Mouse (Mus musculus): ENCODE measurements around the gene Serbp1. TPM values are rescaled to one million over a fixed set of nuclear protein-coding genes. Genes with fewer than 3 reads are reported as not detected.

Gene Serbp1
- polyA plus RNA-seq, 1 experiment: 22.0 TPM

GRCm38 (mm10) chr6:67277944-67278343, 40.0 kb downstream of the Serbp1 start:
- no peaks in the 10 kb centered on the region for H3K4me1 ChIP-seq (ENCODE audit: control insufficient read depth, insufficient read depth, insufficient read length, low read length)
- H3K27ac ChIP-seq (ENCODE audit: insufficient read depth, low read depth, low read length): no peak overlapping the region
- H3K27me3 ChIP-seq (ENCODE audit: control insufficient read depth, insufficient read depth, low read length): no peaks in the 10 kb centered on the region
- TF ChIP-seq POLR2A (IDR thresholded peaks at IDR 0.05; ENCODE audit: low read depth, low read length) (no peak), CTCF (IDR thresholded peaks at IDR 0.05; ENCODE audit: extremely low read depth, insufficient read length, insufficient replicate concordance, low read depth, low read length) (no peak)
- H3K4me3 ChIP-seq (ENCODE audit: low read depth, low read length): no peak overlapping the region
- 68% methylated on average over 5 of the region's 5 CpGs for WGBS
- H3K36me3 ChIP-seq (ENCODE audit: control insufficient read depth, insufficient read depth, low read length): peaks cover 41% of the 10 kb centered on the region

GRCm38 (mm10) chr6:67281614-67282197, 43.7 kb downstream of the Serbp1 start:
- H3K4me1 ChIP-seq (ENCODE audit: control insufficient read depth, insufficient read depth, insufficient read length, low read length): no peaks in the 10 kb centered on the region
- H3K27me3 ChIP-seq (ENCODE audit: control insufficient read depth, insufficient read depth, low read length): no peaks in the 10 kb centered on the region
- H3K27ac ChIP-seq (ENCODE audit: insufficient read depth, low read depth, low read length): no peak overlapping the region
- no peak overlapping the region for H3K4me3 ChIP-seq (ENCODE audit: low read depth, low read length)
- TF ChIP-seq CTCF (IDR thresholded peaks at IDR 0.05; ENCODE audit: extremely low read depth, insufficient read length, insufficient replicate concordance, low read depth, low read length): no peak
- no peak for TF ChIP-seq POLR2A (IDR thresholded peaks at IDR 0.05; ENCODE audit: low read depth, low read length)
- H3K36me3 ChIP-seq (ENCODE audit: control insufficient read depth, insufficient read depth, low read length): peaks cover 42% of the 10 kb centered on the region
- 66% methylated on average over 9 of the region's 9 CpGs for WGBS

- H3K36me3 ChIP-seq (ENCODE audit: control insufficient read depth, insufficient read depth, low read length): peaks cover 37% of the 10 kb centered on the region
- TF ChIP-seq POLR2A (IDR thresholded peaks at IDR 0.05; ENCODE audit: low read depth, low read length): no peak
- no peak for TF ChIP-seq CTCF (IDR thresholded peaks at IDR 0.05; ENCODE audit: extremely low read depth, insufficient read length, insufficient replicate concordance, low read depth, low read length)
- H3K27me3 ChIP-seq (ENCODE audit: control insufficient read depth, insufficient read depth, low read length): no peaks in the 10 kb centered on the region
- no peaks in the 10 kb centered on the region for H3K4me1 ChIP-seq (ENCODE audit: control insufficient read depth, insufficient read depth, insufficient read length, low read length)
- WGBS: 72% methylated on average over 1 of the region's 1 CpGs
- no peak overlapping the region for H3K27ac ChIP-seq (ENCODE audit: insufficient read depth, low read depth, low read length)
- no peak overlapping the region for H3K4me3 ChIP-seq (ENCODE audit: low read depth, low read length)
Observed at GRCm38 (mm10) chr6:67282897-67283296, 44.9 kb downstream of the Serbp1 start.

- WGBS: 75% methylated on average over 5 of the region's 5 CpGs
Observed at GRCm38 (mm10) chr6:67292042-67292623, 54.2 kb downstream of the Serbp1 start.

GRCm38 (mm10) chr6:67296126-67296525, 58.1 kb downstream of the Serbp1 start:
- no peak overlapping the region for H3K4me3 ChIP-seq (ENCODE audit: low read depth, low read length)
- no peak overlapping the region for H3K27ac ChIP-seq (ENCODE audit: insufficient read depth, low read depth, low read length)
- no peaks in the 10 kb centered on the region for H3K4me1 ChIP-seq (ENCODE audit: control insufficient read depth, insufficient read depth, insufficient read length, low read length)
- H3K27me3 ChIP-seq (ENCODE audit: control insufficient read depth, insufficient read depth, low read length): no peaks in the 10 kb centered on the region
- TF ChIP-seq POLR2A (IDR thresholded peaks at IDR 0.05; ENCODE audit: low read depth, low read length): no peak
- H3K36me3 ChIP-seq (ENCODE audit: control insufficient read depth, insufficient read depth, low read length): no peaks in the 10 kb centered on the region; the same call in 1 of the 2 replicates
- 47% methylated on average over 5 of the region's 5 CpGs for WGBS

More at GRCm38 (mm10) chr6:67292042-67292623, 54.2 kb downstream of the Serbp1 start:
- Histone ChIP-seq H3K27me3 (ENCODE audit: control insufficient read depth, insufficient read depth, low read length) (no peaks in the 10 kb centered on the region), H3K27ac (ENCODE audit: insufficient read depth, low read depth, low read length) (no peak overlapping the region), H3K36me3 (ENCODE audit: control insufficient read depth, insufficient read depth, low read length) (peaks cover 6% of the 10 kb centered on the region; the same call in 1 of the 2 replicates), H3K4me1 (ENCODE audit: control insufficient read depth, insufficient read depth, insufficient read length, low read length) (no peaks in the 10 kb centered on the region), H3K4me3 (ENCODE audit: low read depth, low read length) (no peak overlapping the region)
- TF ChIP-seq POLR2A (IDR thresholded peaks at IDR 0.05; ENCODE audit: low read depth, low read length) (no peak), CTCF (IDR thresholded peaks at IDR 0.05; ENCODE audit: extremely low read depth, insufficient read length, insufficient replicate concordance, low read depth, low read length) (no peak)

GRCm38 (mm10) chr6:67298742-67299141, 60.8 kb downstream of the Serbp1 start:
- Histone ChIP-seq H3K36me3 (ENCODE audit: control insufficient read depth, insufficient read depth, low read length) (no peaks in the 10 kb centered on the region), H3K4me3 (ENCODE audit: low read depth, low read length) (no peak overlapping the region), H3K27ac (ENCODE audit: insufficient read depth, low read depth, low read length) (no peak overlapping the region), H3K4me1 (ENCODE audit: control insufficient read depth, insufficient read depth, insufficient read length, low read length) (no peaks in the 10 kb centered on the region), H3K27me3 (ENCODE audit: control insufficient read depth, insufficient read depth, low read length) (no peaks in the 10 kb centered on the region)
- WGBS: 84% methylated on average over 5 of the region's 5 CpGs
- TF ChIP-seq POLR2A (IDR thresholded peaks at IDR 0.05; ENCODE audit: low read depth, low read length) (no peak), CTCF (IDR thresholded peaks at IDR 0.05; ENCODE audit: extremely low read depth, insufficient read length, insufficient replicate concordance, low read depth, low read length) (no peak)

GRCm38 (mm10) chr6:67300300-67300699, 62.3 kb downstream of the Serbp1 start:
- Histone ChIP-seq H3K36me3 (ENCODE audit: control insufficient read depth, insufficient read depth, low read length) (no peaks in the 10 kb centered on the region), H3K27me3 (ENCODE audit: control insufficient read depth, insufficient read depth, low read length) (no peaks in the 10 kb centered on the region), H3K4me1 (ENCODE audit: control insufficient read depth, insufficient read depth, insufficient read length, low read length) (no peaks in the 10 kb centered on the region), H3K4me3 (ENCODE audit: low read depth, low read length) (no peak overlapping the region), H3K27ac (ENCODE audit: insufficient read depth, low read depth, low read length) (no peak overlapping the region)
- WGBS: 21% methylated on average over 4 of the region's 4 CpGs
- TF ChIP-seq POLR2A (IDR thresholded peaks at IDR 0.05; ENCODE audit: low read depth, low read length) (no peak), CTCF (IDR thresholded peaks at IDR 0.05; ENCODE audit: extremely low read depth, insufficient read length, insufficient replicate concordance, low read depth, low read length) (no peak)

Measured in small intestine, adult 2 months (tissue).